Mouse (Mus musculus): ENCODE data around the gene Gm9639.
"Not testable (repeated sequence)": the region's sequence is repeated elsewhere in the genome, so short reads cannot be mapped to it uniquely, and the experiment has no call there.

The Gm9639 gene

GRCm38 (mm10) chr10:77759582-77759981 is 35.3 kb downstream of the Gm9639 start, which contains the start of gene Gm3233:
Gm3233 (minus strand) TSS chr10:77759682.
- not testable (repeated sequence) for ATAC-seq (ENCODE audit: insufficient number of reproducible peaks, low FRiP score, low TSS enrichment)

- ATAC-seq (ENCODE audit: insufficient number of reproducible peaks, low FRiP score, low TSS enrichment) = no peak
Measured at GRCm38 (mm10) chr10:77753448-77753847, 41.4 kb downstream of the Gm9639 start.

GRCm38 (mm10) chr10:77752312-77752711 is 42.6 kb downstream of the Gm9639 start:
- not testable (repeated sequence) for ATAC-seq (ENCODE audit: insufficient number of reproducible peaks, low FRiP score, low TSS enrichment)

DNA sequence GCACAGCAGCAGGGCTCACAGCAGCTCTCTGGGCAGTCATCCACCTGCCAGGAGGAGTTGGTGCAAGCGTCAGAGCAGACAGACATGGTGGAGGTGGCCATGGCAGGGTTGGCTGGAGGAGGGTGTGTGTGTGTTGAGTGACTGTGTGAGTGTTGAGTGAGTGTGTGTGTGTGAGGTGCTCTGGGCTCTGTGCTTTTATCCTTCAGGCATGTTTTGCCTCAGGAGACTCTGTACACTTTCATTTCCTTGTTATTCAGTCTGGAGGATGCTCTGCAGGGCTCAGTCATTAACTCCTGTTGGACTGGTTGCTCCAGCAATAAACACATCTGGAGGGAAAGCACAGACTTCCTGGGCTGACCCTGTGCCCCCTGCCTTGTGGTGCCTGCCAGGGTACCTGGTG is 43.6 kb downstream of the Gm9639 start, which contains the start of gene Gm9736:
Gm9736 (minus strand) TSS at position 101 of the 400 bp plus-strand sequence.
- not testable (repeated sequence) for ATAC-seq (ENCODE audit: insufficient number of reproducible peaks, low FRiP score, low TSS enrichment)

DNA sequence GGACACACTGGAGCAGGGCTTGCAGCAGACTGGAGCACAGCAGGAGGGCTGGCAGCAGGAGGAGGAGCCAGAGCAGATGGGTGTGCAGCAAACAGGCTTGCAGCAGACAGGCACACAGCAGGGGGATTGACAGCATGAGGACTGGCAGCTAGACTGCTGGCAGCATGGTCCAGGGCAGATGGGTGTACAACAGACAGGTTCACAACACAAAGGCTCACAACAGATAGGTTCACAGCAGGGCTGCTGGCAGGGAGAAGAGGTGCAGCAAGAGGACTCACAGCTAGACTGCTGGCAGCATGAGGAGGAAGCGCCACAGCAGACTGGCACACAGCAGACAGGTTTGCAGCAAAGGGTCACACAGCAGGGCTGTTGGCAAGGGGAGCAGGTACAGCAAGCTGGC is 44.2 kb downstream of the Gm9639 start:
- ATAC-seq (ENCODE audit: insufficient number of reproducible peaks, low FRiP score, low TSS enrichment) = not testable (repeated sequence)

Data from cerebellum, adult (tissue).